Mouse (Mus musculus): ENCODE measurements around the gene Fut7. TPM values are rescaled to one million over a fixed set of nuclear protein-coding genes. Genes with fewer than 3 reads are reported as not detected.

Gene Fut7
- 23.6 and 28.5 TPM in 2 replicates for total RNA-seq (2017)

DNA sequence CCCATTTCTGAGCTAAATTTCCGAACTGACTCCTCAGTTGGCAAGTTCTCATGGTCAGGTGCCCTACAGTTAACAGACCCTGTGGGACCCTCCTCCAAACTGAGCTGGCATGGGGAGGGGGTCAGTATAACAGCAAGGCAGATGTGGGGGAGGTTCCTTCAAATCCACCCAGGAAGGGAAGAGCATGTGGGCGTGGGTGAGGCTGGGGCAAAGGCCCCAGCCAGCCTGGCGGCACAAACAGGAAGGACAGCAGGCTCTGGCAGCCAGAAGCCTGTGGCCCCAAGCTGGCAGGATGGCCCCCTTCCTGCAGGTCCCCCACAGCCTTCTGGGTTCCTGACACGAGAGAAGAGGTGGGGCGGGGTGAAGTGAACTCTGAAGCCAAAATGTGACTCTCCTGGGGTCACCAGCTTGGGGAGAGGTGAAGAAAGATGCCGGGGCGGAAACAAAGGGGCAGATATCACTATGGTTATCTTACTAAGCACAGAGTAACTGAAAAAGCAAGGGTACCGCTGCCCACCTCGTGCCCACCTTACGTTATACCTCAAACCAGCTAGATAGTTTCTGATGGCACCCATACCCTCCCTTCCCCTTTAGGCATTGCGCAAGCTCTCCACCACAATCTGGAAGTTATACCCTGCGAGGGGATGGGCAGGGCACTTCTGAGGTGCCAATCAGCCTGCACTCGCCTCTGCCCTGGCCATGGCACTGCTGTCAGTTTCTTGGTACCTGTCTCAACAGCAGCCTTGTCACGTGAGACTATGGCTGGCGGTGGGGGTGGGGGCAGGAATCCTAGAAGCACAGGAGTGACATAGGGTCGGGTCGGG is at the start of gene Fut7:
Fut7 (plus strand) TSS at position 681 of the 824 bp plus-strand sequence.
- peak; percentile 73 to 74 for ATAC-seq (replicated peaks in 1 of 2; ENCODE audit: insufficient read depth in 1 of 2, low FRiP score in 2 of 2, low TSS enrichment in 1 of 2, low read depth in 1 of 2, poor library complexity in 2 of 2, severe bottlenecking in 2 of 2)

DNA sequence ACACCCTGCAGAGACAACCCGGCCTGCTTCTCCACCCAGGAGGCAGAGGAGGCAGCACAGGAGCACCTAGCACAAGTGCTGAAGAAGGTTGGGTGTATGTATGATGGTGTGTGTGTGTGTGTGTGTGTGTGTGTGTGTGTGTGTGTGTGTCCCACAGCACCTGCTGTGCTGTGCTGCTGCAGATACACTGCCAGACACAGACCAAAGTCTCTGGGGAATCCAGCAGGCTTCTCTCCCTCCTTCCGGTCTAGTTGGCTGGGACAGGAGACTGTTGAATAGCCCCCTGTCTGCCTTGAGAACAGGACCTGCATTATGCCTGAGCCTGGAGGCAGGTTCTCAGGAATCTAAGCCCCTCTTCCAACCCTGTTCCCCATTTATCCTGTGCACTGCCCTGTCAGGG is 49.6 kb upstream of the Fut7 start:
- ATAC-seq (replicated peaks in 1 of 2; ENCODE audit: insufficient read depth in 1 of 2, low FRiP score in 2 of 2, low TSS enrichment in 1 of 2, low read depth in 1 of 2, poor library complexity in 2 of 2, severe bottlenecking in 2 of 2), result no peak

DNA sequence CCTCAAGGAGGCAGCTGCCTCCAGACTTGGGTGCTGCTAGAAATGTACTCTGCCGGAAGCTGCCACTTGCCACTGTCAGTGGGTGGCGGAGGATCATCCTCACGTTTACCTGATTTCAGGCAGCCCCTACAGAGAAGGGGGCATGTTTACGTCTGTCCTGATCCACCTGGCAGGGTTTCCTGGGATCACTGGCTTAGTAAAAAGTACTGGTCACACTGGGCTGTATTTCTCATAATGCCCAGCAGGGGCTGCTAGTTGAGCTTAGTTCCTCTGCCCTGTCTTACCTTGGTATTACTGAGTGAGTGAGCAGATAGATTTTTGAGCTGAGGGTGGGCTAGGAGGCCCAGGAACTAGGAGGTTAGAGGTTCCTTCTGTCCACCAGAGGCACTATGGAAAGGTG is 46.5 kb upstream of the Fut7 start:
- 0 out of 4 replicates have a peak, but pooled peaks of 1 of the 2 experiments have one; percentile 26 for ATAC-seq (replicated peaks in 1 of 2; ENCODE audit: insufficient read depth in 1 of 2, low FRiP score in 2 of 2, low TSS enrichment in 1 of 2, low read depth in 1 of 2, poor library complexity in 2 of 2, severe bottlenecking in 2 of 2)

DNA sequence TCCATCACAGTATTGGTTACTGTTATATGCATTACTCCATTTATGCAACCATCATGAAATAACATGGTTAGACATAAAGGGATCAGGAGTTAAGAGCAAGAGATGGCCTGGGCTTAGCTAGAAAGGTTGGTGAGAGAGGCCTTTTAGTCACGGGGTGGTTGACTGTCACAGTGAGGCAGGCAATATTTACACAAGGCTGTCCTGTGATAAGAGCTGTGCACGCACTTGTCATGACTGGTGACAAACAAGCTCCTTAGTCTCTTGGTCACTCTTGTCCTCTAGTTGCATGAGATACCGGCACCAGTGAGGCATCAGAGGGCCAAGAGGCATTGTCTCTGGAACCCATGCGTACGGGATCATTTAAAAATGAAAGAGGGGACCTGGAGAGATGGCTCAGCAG is 38.6 kb upstream of the Fut7 start:
- ATAC-seq (replicated peaks in 1 of 2; ENCODE audit: insufficient read depth in 1 of 2, low FRiP score in 2 of 2, low TSS enrichment in 1 of 2, low read depth in 1 of 2, poor library complexity in 2 of 2, severe bottlenecking in 2 of 2), result no peak

DNA sequence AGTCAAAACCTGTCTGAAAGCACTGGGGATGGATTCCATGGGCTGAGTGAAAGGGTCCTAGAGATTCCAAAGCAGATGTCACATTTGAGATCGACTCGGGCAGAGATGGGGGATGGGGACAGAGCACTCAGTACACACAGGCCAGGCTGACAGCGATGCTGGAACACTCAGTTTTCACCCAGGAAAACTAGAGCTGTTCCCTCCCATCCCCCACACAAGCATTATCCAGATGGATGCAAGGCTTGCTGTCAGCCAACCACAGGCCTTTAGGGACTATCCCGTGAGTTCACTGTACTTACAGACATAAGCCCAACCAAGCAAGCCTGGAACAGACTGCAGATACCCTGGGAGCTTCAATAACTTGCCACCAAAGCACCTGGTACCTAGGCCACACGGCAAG is 31.8 kb upstream of the Fut7 start:
- ATAC-seq (replicated peaks in 1 of 2; ENCODE audit: insufficient read depth in 1 of 2, low FRiP score in 2 of 2, low TSS enrichment in 1 of 2, low read depth in 1 of 2, poor library complexity in 2 of 2, severe bottlenecking in 2 of 2), result no peak

DNA sequence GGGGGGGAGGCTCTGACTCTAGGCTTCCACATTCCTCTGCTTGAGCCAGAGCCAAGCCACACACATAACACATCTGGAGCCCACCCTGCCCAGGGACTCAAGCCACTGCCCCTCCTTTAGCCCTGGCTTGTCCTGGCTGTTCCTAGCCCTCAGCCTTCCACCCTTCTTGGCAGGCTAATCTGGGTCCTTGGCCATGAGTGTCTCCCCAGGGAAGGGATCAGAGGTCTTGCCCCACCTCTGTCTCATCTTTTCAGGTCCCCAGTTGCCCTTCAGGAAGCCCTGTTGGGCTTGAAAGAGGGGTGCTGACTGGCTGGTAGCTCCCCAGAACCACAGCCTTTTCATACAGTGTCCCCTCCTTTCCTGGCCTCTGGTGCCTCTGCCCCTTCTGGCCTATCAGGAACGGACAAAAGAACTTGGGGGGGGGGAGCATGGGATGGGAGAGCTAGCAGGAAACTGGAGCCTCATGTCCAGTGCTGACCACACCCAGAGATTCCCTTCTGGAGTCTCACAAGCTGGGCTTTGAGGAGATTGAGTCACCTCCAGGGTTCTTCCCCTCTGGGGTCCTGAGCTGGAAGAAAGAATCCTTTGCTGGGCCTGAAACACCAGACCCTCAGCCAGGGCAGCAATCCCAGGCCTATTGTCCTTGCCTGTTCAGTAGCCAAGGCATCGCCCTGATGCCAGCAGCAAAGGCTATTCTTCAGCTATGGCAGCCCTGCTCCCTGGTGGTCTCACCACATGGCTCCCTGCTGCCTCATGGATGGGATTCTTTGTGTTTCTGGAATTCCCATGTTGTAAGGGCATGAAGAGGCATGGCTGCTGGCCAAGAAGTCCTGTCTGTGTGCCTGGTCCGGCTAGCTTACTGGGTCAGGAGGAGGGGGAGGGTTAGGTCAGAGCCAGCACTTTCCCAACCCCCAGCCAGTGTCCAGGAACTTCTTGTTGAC is 28.5 kb upstream of the Fut7 start:
- no peak for ATAC-seq (replicated peaks in 1 of 2; ENCODE audit: insufficient read depth in 1 of 2, low FRiP score in 2 of 2, low TSS enrichment in 1 of 2, low read depth in 1 of 2, poor library complexity in 2 of 2, severe bottlenecking in 2 of 2)

DNA sequence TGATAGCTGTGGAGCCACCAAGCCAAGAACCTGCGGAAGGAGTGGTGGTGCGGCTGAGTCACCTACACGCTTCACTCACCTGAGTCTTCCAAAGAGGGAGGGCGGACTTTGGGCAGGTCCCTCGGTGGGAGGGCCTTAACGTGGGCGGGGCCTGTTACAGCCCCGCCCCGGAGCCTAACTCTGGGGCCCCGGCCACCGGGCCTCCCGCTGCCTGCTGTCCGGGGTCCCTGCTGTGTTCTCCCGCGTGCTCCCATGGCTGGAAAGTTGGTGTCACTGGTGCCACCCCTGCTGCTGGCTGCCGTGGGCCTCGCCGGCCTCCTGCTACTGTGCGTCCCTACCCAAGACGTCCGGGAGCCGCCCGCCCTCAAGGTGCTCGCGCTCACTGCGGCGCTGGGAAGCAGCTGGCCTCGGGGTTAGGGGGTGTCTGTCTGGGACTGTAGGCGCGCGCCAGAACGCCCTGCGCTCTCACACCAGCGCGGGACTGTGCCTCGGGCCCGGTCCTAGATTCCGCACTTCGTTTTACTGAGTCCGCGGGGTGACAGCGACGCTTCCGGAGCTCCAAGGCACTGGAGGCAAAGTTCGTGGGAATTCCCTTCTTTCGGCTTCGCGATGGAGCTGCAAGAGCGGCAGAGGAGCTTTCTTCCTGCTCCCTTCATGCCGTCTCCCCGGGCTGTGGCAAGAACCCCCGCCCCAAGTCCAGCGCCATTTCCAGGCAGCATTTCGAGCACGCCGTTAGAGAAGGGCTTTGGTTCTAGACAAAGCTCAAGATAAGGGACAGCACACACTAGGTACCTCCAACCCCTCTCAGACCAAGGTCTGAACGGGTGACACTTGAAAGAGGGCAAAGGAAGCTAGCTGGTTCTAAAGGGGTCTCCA is 27.1 kb upstream of the Fut7 start, which contains the start of gene Entpd2:
Entpd2 (plus strand) TSS at position 154 of the 876 bp plus-strand sequence.
- peak in 1 of 2 experiments; percentile 27; a peak in 1 of 4 replicates for ATAC-seq (replicated peaks in 1 of 2; ENCODE audit: insufficient read depth in 1 of 2, low FRiP score in 2 of 2, low TSS enrichment in 1 of 2, low read depth in 1 of 2, poor library complexity in 2 of 2, severe bottlenecking in 2 of 2)

DNA sequence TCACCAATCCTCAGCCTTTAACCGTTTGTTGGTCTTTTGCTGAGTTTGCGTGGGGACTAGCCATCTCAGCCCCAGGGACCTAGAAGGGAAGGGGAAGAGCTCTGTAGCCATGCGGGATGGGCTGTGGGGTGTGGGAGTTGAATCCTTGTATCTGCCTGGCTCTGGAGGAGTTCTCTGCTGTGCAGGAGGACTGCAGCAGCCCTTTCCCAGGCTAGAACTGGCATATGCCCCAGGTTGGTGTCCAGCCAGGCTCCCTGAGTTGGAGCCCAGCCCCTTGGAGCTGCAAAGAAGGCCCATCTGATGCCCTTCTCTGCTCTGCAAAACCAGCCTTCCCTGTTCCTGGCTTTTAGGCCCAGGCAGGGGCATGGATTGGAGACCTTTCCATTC is 26.5 kb upstream of the Fut7 start:
- no peak for ATAC-seq (replicated peaks in 1 of 2; ENCODE audit: insufficient read depth in 1 of 2, low FRiP score in 2 of 2, low TSS enrichment in 1 of 2, low read depth in 1 of 2, poor library complexity in 2 of 2, severe bottlenecking in 2 of 2)

DNA sequence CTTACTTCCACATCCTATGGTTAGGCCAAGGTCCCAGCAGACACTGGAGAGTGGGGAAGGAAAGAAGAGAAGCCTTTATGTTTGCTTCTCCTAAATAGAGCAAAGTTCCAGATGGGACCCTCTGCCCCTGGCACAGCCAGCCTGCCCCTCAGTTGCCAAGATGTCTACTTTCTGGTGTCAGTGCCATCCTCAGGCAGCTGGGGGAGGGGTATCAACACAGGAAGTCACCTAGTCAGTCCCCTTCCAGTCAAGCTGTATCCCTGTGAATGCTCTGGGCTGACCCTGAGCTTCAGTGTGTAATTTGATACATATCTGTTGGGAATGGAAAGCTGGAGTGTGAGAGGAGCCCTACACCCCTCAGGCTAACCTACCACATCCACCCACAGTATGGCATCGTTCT is 26.1 kb upstream of the Fut7 start:
- no peak for ATAC-seq (replicated peaks in 1 of 2; ENCODE audit: insufficient read depth in 1 of 2, low FRiP score in 2 of 2, low TSS enrichment in 1 of 2, low read depth in 1 of 2, poor library complexity in 2 of 2, severe bottlenecking in 2 of 2)

DNA sequence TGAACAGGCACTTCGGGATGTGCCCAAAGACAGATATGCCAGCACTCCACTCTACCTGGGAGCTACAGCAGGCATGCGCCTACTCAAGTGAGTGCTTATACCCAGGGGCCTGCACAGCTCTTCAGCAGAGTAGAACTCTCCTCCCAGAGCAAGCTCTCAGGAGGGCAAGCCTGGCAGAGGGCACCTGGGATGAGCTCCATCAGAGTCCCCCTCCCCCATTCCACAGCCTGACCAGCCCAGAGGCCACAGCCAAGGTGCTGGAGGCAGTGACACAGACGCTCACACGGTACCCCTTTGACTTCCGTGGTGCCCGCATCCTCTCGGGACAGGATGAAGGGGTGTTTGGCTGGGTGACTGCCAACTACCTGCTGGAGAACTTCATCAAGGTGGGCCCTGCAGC is 25.0 kb upstream of the Fut7 start:
- no peak for ATAC-seq (replicated peaks in 1 of 2; ENCODE audit: insufficient read depth in 1 of 2, low FRiP score in 2 of 2, low TSS enrichment in 1 of 2, low read depth in 1 of 2, poor library complexity in 2 of 2, severe bottlenecking in 2 of 2)

DNA sequence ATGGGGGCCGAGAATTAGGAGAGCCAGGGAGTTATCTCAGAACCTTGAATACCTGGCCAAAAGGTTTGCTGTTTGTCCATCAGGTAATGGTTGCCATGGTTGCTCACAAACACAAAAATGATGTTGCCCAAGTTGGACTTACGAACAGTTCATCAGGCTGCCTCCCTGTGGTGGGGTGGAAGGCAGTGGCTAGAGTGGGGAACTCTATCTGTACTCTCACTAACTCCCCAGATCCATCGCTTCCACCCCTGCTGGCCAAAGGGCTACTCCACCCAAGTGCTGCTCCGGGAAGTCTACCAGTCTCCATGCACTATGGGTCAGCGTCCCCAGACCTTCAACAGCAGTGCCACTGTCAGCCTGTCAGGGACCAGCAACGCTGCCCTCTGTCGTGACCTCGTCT is 24.0 kb upstream of the Fut7 start, which contains the start of gene Npdc1:
Npdc1 (plus strand) TSS at position 301 of the 400 bp plus-strand sequence.
- ATAC-seq (replicated peaks in 1 of 2; ENCODE audit: insufficient read depth in 1 of 2, low FRiP score in 2 of 2, low TSS enrichment in 1 of 2, low read depth in 1 of 2, poor library complexity in 2 of 2, severe bottlenecking in 2 of 2), result no peak

DNA sequence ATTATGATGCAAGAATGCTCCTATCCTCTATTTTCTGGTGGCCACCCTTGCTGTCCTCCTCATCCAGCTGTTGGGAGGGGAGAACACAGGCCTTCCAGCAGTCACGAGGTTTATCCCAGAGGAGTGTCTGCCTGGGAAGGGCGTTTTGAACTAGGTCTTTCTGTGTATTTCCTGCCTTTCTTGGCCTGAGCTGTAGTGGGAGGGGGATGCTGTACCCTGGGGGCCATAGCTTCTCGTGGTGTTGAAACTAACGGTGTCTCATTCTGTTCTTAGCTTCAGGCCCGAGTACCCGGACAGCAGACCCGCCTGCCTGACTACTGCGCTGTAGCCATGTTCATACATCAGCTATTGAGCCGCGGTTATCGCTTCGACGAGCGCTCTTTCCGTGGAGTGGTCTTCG is 22.8 kb upstream of the Fut7 start:
- ATAC-seq (replicated peaks in 1 of 2; ENCODE audit: insufficient read depth in 1 of 2, low FRiP score in 2 of 2, low TSS enrichment in 1 of 2, low read depth in 1 of 2, poor library complexity in 2 of 2, severe bottlenecking in 2 of 2), result no peak

DNA sequence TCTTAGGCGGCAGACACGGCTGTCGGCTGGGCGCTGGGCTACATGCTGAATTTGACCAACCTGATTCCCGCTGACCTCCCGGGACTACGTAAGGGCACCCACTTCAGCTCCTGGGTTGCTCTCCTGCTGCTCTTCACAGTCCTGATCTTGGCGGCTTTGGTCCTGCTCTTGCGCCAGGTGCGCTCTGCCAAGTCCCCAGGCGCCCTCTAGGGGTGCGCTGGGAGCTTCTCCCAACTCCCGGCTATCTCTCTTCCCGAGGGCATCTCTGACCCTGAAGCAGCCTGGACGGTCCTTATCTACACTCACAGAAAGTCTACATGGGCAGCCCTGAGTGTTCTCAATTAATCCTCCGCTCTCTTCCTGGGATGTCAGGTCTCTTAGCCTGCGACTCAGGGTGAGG is 22.3 kb upstream of the Fut7 start:
- peak in 1 of 2 experiments; percentile 41; a peak in 1 of 4 replicates for ATAC-seq (replicated peaks in 1 of 2; ENCODE audit: insufficient read depth in 1 of 2, low FRiP score in 2 of 2, low TSS enrichment in 1 of 2, low read depth in 1 of 2, poor library complexity in 2 of 2, severe bottlenecking in 2 of 2)

DNA sequence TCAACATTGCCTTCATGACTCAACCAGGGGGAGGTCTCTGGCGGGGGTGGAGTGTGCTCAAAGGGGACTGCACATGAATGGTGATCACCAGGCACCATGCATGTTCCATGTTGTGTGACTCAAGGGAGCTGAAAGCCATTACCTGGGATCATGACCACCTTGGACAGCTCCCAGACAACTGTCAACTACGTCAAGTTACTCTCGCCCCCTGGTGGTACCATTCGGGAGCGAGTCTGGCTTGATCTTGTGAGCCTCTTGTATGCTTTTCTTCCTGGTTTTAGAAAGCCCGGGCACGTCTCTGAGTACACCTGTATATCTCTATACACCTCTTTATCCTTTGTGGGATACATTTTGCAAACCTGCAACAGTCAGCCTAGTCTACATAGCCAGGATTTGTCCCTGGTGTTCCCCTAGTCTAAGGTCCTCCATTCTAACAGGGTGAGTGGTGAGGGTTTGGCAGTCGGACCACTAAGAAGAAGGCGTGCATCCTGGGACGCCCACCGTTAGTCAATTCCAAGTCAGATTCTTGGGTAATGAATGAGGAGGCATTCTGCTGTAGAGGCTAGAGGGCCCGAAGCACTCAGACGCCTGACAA is 20.6 kb upstream of the Fut7 start:
- peak; percentile 14 to 38; a peak in 2 of 4 replicates for ATAC-seq (replicated peaks in 1 of 2; ENCODE audit: insufficient read depth in 1 of 2, low FRiP score in 2 of 2, low TSS enrichment in 1 of 2, low read depth in 1 of 2, poor library complexity in 2 of 2, severe bottlenecking in 2 of 2)

DNA sequence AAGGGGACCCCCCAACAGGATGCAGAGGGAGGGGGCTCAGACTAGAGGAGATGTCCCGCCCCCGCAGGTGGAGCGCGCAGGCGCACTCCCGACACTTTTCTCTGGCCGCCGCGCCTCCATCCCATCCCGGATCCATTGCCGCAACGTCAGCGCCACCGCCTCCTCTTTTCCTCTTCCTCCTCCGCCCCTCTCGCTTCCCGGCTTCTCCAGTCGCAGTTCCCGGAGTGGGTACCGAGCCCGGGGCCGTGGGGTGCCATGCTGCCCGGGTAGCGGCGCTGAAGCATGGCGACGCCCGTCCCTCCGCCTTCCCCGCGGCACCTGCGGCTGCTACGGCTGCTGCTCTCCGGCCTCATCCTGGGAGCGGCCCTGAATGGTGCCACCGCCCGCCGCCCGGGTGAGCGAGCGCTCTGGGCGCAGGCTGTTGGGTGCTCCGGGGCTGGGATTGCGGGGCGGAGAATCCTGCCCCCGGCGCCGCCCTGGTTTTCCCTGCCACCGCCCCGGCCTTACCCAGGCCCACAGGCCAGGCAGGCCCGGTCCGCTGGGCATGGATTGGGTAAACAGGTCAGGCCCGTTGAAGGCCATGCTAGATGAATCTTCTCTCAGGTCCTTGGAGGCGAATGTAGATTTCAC is 20.0 kb upstream of the Fut7 start:
- no peak for ATAC-seq (replicated peaks in 1 of 2; ENCODE audit: insufficient read depth in 1 of 2, low FRiP score in 2 of 2, low TSS enrichment in 1 of 2, low read depth in 1 of 2, poor library complexity in 2 of 2, severe bottlenecking in 2 of 2)

DNA sequence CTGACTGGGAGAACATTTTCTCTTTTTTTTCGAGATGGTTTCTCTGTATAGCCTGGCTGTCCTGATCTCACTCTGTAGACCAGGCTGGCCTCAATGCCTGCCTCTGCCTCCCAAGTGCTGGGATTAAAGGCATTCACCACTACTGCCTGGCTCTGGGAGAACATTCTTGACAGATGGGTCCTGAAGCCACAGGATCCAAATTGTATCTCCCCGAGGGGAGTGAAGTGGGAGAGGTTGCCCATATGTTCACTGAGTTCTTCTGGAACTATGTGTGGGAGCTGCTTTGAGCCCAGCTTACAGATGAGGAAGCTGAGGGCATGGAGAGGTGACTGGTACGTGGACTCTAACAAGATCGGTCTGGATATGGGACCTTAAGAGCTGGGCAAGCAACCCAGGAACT is 19.1 kb upstream of the Fut7 start:
- ATAC-seq (replicated peaks in 1 of 2; ENCODE audit: insufficient read depth in 1 of 2, low FRiP score in 2 of 2, low TSS enrichment in 1 of 2, low read depth in 1 of 2, poor library complexity in 2 of 2, severe bottlenecking in 2 of 2), result no peak
